Mouse (Mus musculus) gastrocnemius, adult 2 months (tissue): ENCODE data around the gene Drd1. TPM values are rescaled to one million over a fixed set of nuclear protein-coding genes. Genes with fewer than 3 reads are reported as not detected.
A peak's percentile ranks its signal among the peaks of the same experiment; 100 is the strongest.

Experiments used
- DNase-seq: peaks from one replicate; pipeline ENCODE4 v3.0.0; 2022
- H3K27ac ChIP-seq: fragments of 200-600 bp; 2 replicates; pipeline ENCODE4 v1.8.1; 2022; ENCODE audit warnings: mild to moderate bottlenecking
- H3K4me3 ChIP-seq: fragments of 200-600 bp; 2 replicates; pipeline ENCODE4 v1.8.1; 2022; ENCODE audit warnings: mild to moderate bottlenecking, moderate library complexity
- CTCF ChIP-seq: fragments of 200-600 bp; IDR thresholded peaks from 2 replicates; pipeline ENCODE4 v1.8.1; 2022; ENCODE audit warnings: antibody characterized with exemption, mild to moderate bottlenecking, moderate library complexity
- intact Hi-C: fragments of 180-260 bp; cut with DNase I; formaldehyde crosslinking; loops from one replicate; pipeline ENCODE4 v1.15.1; 2025
- long read RNA-seq, 2 experiments: library from polyadenylated mRNA; stranded (forward); transcript quantifications; one replicate each; pipeline ENCODE4 v2.0.0; 2021
- total RNA-seq, 2 experiments: library from RNA; stranded (reverse); gene quantifications; 2 replicates each; pipeline ENCODE4 v1.2.3; 2021

Drd1 gene
- total RNA-seq = under 1 TPM in 1 of 2 experiments, not detected in 1; 0.11 TPM
- long read RNA-seq, experiment 1 = 0 reads
- long read RNA-seq, experiment 2, partial matches to known transcripts = 0 of 2 reads
- long read RNA-seq, experiment 2, other reads (novel, unspliced or antisense) = 0 of 2 reads

DNA sequence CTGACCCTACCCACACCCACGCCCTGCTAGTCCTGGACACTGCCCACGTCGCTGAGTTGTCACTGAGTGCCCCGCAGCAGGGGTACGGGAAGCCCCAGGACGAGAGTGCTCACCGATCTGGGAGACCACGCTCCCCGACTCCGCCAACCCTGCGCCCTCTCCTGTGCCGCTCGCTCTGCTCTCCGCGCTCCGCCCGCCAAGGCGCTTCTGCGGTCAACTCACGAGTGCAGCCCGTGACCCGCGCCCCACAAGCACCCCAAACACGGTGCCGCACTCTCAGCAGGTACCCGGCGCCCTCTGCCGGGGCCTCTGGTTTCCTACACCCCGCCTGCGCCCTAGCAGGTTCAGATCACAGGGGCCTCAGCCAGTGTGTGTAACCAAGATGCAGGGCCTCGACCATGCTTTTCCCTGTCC is at the start of gene Drd1:
Drd1 (minus strand) TSS at position 258 of the 414 bp plus-strand sequence.
- Histone ChIP-seq H3K27ac (peak within 1 kb of the TSS; percentile 35; the same call in 1 of the 2 replicates), H3K4me3 (peak within 1 kb of the TSS; percentile 69)
- peak; percentile 72 for DNase-seq
- intact Hi-C loops = no loop called here
- TF ChIP-seq CTCF = peak; percentile 77

DNA sequence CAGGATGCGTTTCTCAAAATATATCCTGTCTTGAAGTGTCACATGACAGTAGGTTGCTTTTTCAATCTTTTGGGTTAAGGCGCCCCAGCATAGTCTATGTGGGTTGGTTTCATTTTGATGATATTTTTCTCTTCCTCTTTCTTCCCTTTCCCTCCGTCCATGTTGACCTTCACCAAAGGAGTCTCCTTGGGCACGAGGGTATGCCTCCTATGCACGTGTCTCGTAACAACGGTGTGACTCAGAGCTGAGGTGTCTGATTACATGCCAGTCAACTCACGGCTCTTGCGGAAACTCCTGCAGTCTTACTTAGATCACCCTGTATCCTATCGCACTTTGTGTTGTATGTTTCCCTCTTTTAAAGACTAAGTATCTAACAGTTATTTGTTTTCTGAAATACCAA is 48.4 kb upstream of the Drd1 start:
- H3K4me3 ChIP-seq = no peak overlapping the region

DNA sequence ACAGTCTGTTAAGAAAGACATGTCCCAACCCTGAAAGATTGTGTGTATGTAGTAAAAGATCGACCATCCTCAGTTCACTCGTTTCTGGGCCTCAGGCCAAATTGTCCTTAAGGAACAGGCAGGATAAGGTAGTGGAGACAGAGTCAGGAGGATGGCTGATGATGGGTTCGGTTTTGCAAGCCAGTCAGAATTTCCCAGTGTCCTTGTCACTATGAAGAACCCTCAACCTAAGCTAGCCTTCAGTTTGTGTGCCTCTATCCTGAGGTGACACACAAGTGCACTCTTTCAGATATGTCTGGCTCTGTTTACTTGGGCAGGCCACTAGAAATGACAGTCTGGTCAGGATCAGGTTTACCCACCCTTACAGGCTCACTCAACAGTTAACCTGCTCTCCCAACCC is 47.8 kb upstream of the Drd1 start:
- Histone ChIP-seq H3K27ac (no peak overlapping the region), H3K4me3 (no peak overlapping the region)
- intact Hi-C loops = no loop called here
- no peak for DNase-seq
- no peak for TF ChIP-seq CTCF

More for the DNA sequence above, 48.4 kb upstream of the Drd1 start:
- intact Hi-C loops = no loop called here
- TF ChIP-seq CTCF = no peak
- no peak for DNase-seq
- no peak overlapping the region for H3K27ac ChIP-seq

DNA sequence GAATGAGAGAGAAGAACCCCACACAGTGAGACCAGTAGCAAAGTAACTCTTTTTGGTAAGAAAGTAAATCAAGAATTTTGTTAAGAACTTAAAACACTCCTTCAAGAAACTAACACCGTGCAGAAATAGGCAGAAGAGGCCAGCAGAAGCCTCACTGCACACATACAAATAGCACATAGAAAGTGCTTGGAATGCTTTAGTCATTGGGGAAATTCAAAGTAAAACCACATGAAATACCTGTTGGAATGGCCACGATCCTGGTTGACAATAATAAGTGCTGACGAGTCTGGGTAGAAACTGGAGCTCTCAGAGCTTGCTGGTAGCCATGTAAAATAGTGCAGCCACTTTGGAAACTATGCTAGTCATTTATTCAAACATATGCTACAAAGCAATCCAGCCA is 46.6 kb upstream of the Drd1 start:
- no peak overlapping the region for H3K4me3 ChIP-seq
- no peak for TF ChIP-seq CTCF
- DNase-seq = no peak
- intact Hi-C loops = no loop called here
- H3K27ac ChIP-seq = no peak overlapping the region

DNA sequence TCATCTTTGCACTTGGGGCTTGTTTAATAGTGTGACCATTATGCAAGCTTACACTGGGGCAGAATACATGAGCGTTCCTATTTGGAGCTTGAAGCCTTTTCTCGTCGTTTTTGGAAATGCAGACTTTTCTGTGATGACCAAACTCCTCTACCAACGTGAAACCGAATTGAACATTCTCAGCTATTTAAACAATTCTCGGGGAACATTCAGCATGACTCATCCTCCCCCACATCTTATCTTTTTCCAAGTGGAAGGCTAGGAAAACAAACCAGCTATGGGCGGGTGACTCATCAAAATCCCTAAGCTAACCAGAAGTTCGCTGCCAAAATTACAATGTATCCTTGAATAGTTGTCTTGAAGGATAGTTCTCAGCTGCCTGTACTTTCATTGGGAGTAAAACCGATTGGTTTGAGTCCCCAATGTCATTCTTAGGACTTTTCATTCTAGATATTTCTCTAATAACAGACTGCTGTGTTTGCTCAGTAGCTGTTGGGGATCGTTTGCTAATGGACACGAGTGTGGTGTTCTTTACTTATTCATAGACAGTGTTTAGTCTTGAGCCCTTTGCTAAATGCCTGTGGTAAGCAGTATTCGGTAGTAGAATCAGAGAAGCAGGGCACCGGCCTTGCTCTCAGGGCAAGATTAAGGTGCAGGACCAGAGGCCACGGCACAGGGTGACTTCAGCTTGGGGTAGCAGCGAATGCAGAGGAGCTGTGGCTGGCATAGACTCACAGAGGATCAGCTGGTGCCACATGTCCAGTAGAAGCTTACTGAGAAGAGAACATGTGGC is 45.7 kb upstream of the Drd1 start:
- intact Hi-C loops = no loop called here
- TF ChIP-seq CTCF = no peak
- Histone ChIP-seq H3K4me3 (no peak overlapping the region), H3K27ac (peak overlapping the region; percentile 59)
- no peak for DNase-seq

DNA sequence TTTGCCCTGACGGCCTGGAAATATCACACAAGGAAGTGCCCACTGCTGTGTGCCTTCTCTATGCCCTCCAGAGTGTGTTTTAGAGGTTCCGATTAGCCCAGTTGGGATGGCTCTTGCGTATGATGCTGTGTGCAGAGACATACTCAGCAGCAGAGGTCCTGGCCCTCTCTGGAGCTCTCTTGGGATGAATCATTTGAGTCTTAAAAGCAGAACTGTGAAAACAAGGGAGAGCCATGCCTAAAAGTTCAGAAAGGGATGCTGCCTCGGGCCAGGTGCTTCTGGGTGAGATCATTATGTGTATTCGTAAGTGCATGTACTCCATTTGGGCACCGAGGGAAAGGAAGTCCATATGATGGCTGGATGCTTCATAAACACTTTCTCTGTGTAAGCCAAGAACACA is 42.3 kb upstream of the Drd1 start:
- intact Hi-C loops = no loop called here
- Histone ChIP-seq H3K27ac (no peak overlapping the region), H3K4me3 (no peak overlapping the region)
- no peak for TF ChIP-seq CTCF
- no peak for DNase-seq

DNA sequence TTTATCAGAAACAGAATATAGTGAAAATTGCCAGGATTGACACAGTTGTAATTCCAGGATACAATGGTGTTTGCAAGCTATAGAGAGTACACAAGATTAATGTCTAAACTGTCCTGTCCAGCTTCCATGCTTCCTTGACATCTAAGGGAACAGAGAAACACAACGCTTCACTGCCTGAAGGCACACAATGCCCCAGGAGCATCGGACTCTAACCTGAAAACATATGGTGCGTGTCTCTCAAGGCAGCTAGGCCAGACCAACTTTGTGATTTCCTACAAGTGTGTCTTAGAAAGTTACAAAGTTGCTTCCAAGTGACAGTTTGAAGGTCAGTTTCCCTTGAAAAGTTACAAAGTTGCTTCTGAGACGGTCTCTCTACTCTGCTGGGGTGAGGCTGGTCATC is 41.7 kb upstream of the Drd1 start:
- no peak overlapping the region for H3K4me3 ChIP-seq
- TF ChIP-seq CTCF = no peak
- H3K27ac ChIP-seq = no peak overlapping the region
- no peak for DNase-seq
- intact Hi-C loops = no loop called here

DNA sequence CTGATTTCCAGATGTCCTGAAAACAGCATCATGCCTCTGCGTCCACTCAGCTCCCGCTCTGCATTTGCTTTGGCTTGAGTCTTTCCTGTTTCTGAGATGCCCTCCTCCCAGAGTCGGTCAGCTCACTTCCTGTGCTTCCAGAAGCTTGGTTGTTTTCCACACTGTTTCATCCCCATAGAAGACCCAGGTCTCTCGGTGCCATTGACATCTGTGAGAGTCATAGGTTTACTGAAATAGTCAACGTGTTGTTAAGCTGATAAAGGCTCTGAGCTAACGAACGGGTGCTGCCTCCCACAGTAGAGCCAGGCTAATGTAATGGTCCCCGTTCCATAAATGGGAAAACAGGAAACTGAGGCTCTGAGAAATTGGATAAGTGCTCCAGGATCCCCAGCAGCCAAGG is 40.2 kb upstream of the Drd1 start:
- TF ChIP-seq CTCF = no peak
- Histone ChIP-seq H3K4me3 (no peak overlapping the region), H3K27ac (no peak overlapping the region)
- DNase-seq = no peak
- intact Hi-C loops = no loop called here

DNA sequence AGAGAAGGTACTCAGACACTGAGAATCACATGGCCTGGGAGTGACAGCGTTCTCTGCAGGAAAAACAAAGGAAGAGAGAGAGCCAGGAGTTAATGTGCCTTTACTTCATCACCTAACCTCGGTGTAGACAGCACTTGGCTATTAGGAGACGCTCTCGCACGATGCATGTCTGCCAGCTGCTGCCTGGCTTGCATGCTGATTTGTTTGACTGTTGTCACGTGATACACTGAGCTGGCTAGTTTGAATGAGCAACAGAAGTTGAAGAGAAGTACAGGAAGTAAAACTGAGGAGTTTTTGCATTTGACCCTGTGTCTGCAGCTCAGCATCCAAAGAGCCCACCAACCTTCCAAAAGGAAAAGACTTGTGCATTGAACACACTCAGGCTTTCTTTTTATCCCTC is 39.5 kb upstream of the Drd1 start:
- DNase-seq = no peak
- no peak for TF ChIP-seq CTCF
- no peak overlapping the region for H3K4me3 ChIP-seq
- intact Hi-C loops = no loop called here
- no peak overlapping the region for H3K27ac ChIP-seq

DNA sequence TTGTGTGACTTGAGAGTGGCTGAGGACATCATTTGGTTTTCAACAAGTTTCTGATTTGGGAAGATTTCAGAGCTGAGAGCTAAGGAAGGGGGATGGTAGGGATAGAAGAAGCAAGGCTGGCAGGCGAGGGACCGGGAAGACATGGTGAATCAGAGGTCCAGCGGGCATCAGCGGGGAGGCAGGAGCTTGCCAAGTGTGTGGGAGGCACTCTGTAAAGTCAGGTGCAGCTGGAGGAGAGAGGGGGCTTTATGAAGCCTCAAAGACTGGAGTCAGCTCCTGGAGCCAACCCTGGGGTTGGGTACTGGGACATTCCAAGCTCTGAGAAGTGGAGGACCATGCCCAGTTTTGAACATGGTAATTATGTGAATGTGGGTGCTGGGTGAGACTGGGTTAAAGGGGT is 38.8 kb upstream of the Drd1 start:
- no peak for DNase-seq
- no peak overlapping the region for H3K4me3 ChIP-seq
- TF ChIP-seq CTCF = no peak
- intact Hi-C loops = no loop called here
- no peak overlapping the region for H3K27ac ChIP-seq

DNA sequence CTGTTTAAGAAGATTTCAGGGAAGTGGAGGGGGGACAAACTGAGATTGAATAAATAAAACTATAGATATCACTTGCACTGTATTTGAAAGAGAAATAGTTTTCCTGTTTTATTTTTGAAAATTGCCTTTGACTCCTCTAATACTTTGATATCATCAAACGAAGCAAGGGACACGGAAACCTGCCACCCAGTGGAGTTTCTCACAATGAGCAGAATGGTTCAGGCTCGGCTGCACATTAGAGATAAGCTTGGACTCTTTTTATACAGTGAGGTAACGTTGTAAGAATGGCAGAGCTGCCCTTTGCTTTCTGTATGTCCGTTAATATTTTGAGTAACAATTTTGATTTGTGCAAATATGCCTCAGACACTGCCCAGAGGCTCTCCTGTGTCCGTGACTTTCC is 36.2 kb upstream of the Drd1 start:
- no peak overlapping the region for H3K4me3 ChIP-seq
- TF ChIP-seq CTCF = no peak
- intact Hi-C loops = no loop called here

DNA sequence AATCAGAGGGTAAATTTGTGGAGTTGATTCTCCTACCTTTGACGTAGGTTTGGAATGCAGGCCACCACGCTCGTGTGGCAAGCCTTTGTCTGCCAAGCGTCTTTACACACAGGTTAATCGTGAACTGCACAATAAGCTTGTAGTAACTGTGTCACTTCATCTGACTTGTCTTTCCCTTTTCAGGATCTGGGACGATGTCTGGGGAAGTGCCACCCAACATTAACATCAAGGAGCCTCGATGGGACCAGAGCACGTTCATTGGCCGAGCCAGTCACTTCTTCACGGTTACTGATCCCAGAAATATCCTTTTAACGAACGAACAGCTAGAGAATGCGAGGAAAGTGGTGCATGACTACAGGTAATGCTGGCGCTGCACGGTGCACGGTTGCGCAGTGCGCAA is 29.8 kb upstream of the Drd1 start:
- no peak for TF ChIP-seq CTCF
- intact Hi-C loops = no loop called here
- no peak for DNase-seq
- H3K27ac ChIP-seq = no peak overlapping the region
- no peak overlapping the region for H3K4me3 ChIP-seq

More for the DNA sequence above, 36.2 kb upstream of the Drd1 start:
- DNase-seq = no peak
- H3K27ac ChIP-seq = no peak overlapping the region

DNA sequence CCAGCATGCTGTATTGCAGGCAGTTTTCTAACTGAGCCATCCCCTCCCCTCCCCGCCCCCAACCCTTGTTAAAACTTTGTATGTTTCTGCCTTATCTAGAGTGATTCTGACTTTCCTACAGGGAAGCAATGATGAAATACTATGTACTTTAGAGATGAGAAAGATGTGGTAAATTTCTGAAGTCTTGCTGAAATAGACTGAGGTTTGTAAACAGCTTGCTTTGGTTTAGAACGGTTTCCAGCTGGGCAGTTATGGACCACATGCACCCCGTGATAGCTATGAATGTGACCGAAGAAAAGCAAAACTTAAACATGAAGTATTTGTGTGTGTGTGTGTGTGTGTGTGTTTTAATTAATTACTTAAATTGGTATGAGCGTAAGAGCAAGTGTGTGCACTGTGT is 29.3 kb upstream of the Drd1 start:
- H3K4me3 ChIP-seq = no peak overlapping the region
- no peak overlapping the region for H3K27ac ChIP-seq
- TF ChIP-seq CTCF = no peak
- intact Hi-C loops = no loop called here
- no peak for DNase-seq

DNA sequence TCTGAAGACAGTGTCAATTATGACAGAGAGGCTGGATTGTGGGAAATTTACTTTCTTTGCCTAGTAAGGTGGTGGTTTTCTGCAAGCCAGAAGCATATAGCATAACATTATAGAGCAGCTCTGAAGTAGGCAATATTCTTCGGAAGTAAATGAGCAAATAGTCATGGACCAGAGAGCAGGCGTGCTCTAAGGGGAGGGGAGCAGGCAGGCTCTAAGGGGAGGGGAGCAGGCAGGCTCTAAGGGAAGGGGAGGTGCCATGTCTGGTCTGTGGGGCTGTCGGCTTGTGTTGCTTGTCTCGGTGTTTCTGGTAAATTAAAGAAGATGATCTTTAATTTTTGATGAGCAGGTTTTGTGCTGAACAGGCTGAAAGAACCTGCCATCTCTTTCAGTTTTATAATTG is 28.7 kb upstream of the Drd1 start:
- Histone ChIP-seq H3K27ac (no peak overlapping the region), H3K4me3 (no peak overlapping the region)
- intact Hi-C loops = no loop called here
- no peak for TF ChIP-seq CTCF
- no peak for DNase-seq
